Mouse (Mus musculus): Measurements from ENCODE around the gene Rbm6. TPM values are rescaled to one million over a fixed set of nuclear protein-coding genes. Genes with fewer than 3 reads are reported as not detected.
A peak's percentile ranks its signal among the peaks of the same experiment; 100 is the strongest.

The Rbm6 gene
- polyA plus RNA-seq, 1 experiment = 19.0 TPM

GRCm38 (mm10) chr9:107906967-107907800, 34.1 kb upstream of the Rbm6 start:
- H3K4me3 ChIP-seq (replicated peaks; ENCODE audit: extremely low read depth, low read depth, low read length) = peak overlapping the region; percentile 55
- no peak for DNase-seq
- H3K4me1 ChIP-seq (ENCODE audit: control insufficient read depth, insufficient read depth, low read length) = no peaks in the 10 kb centered on the region; the same call in 1 of the 2 replicates
- WGBS = 52% methylated on average over 31 of the region's 31 CpGs
- no peak for TF ChIP-seq CTCF (IDR thresholded peaks at IDR 0.05; ENCODE audit: insufficient read depth, low read length)
- TF ChIP-seq POLR2A (IDR thresholded peaks at IDR 0.05; ENCODE audit: borderline replicate concordance, extremely low read depth, low read depth, low read length) = no peak

- WGBS = 23% methylated on average over 19 of the region's 19 CpGs
- Histone ChIP-seq H3K4me3 (replicated peaks; ENCODE audit: extremely low read depth, low read depth, low read length) (peak within 1 kb of the TSS; percentile 55), H3K4me1 (ENCODE audit: control insufficient read depth, insufficient read depth, low read length) (no peaks in the 10 kb centered on the region; the same call in 1 of the 2 replicates)
- TF ChIP-seq POLR2A (IDR thresholded peaks at IDR 0.05; ENCODE audit: borderline replicate concordance, extremely low read depth, low read depth, low read length) (peak; percentile 37; the same call in 1 of the 2 replicates), CTCF (IDR thresholded peaks at IDR 0.05; ENCODE audit: insufficient read depth, low read length) (no peak)
- peak; percentile 63 for DNase-seq
Observed at GRCm38 (mm10) chr9:107906252-107906966, 33.4 kb upstream of the Rbm6 start, which contains the start of gene Mst1r. TSS of gene Mst1r (plus strand) at chr9:107906873.

GRCm38 (mm10) chr9:107904726-107905125, 31.7 kb upstream of the Rbm6 start:
- Histone ChIP-seq H3K4me1 (ENCODE audit: control insufficient read depth, insufficient read depth, low read length) (no peaks in the 10 kb centered on the region; the same call in 1 of the 2 replicates), H3K4me3 (replicated peaks; ENCODE audit: extremely low read depth, low read depth, low read length) (no peak overlapping the region)
- TF ChIP-seq POLR2A (IDR thresholded peaks at IDR 0.05; ENCODE audit: borderline replicate concordance, extremely low read depth, low read depth, low read length) = no peak
- peak; percentile 96 for TF ChIP-seq CTCF (IDR thresholded peaks at IDR 0.05; ENCODE audit: insufficient read depth, low read length)
- peak; percentile 79 for DNase-seq
- 1% methylated on average over 4 of the region's 4 CpGs for WGBS

- Histone ChIP-seq H3K4me3 (replicated peaks; ENCODE audit: extremely low read depth, low read depth, low read length) (no peak overlapping the region), H3K4me1 (ENCODE audit: control insufficient read depth, insufficient read depth, low read length) (no peaks in the 10 kb centered on the region)
- TF ChIP-seq CTCF (IDR thresholded peaks at IDR 0.05; ENCODE audit: insufficient read depth, low read length) (no peak), POLR2A (IDR thresholded peaks at IDR 0.05; ENCODE audit: borderline replicate concordance, extremely low read depth, low read depth, low read length) (no peak)
- no peak for DNase-seq
- WGBS = 58% methylated on average over 17 of the region's 17 CpGs
Observed at GRCm38 (mm10) chr9:107901627-107901914, 28.5 kb upstream of the Rbm6 start.

GRCm38 (mm10) chr9:107900840-107901626, 28.0 kb upstream of the Rbm6 start:
- WGBS = 51% methylated on average over 44 of the region's 44 CpGs
- H3K4me1 ChIP-seq (ENCODE audit: control insufficient read depth, insufficient read depth, low read length) = no peaks in the 10 kb centered on the region
- H3K4me3 ChIP-seq (replicated peaks; ENCODE audit: extremely low read depth, low read depth, low read length) = no peak overlapping the region
- DNase-seq = peak; percentile 61
- no peak for TF ChIP-seq POLR2A (IDR thresholded peaks at IDR 0.05; ENCODE audit: borderline replicate concordance, extremely low read depth, low read depth, low read length)
- TF ChIP-seq CTCF (IDR thresholded peaks at IDR 0.05; ENCODE audit: insufficient read depth, low read length) = peak; percentile 50; the same call in 1 of the 2 replicates

GRCm38 (mm10) chr9:107899855-107900254, 26.8 kb upstream of the Rbm6 start:
- DNase-seq = no peak
- Histone ChIP-seq H3K4me1 (ENCODE audit: control insufficient read depth, insufficient read depth, low read length) (no peaks in the 10 kb centered on the region), H3K4me3 (replicated peaks; ENCODE audit: extremely low read depth, low read depth, low read length) (no peak overlapping the region)
- 80% methylated on average over 12 of the region's 12 CpGs for WGBS
- TF ChIP-seq CTCF (IDR thresholded peaks at IDR 0.05; ENCODE audit: insufficient read depth, low read length) (no peak), POLR2A (IDR thresholded peaks at IDR 0.05; ENCODE audit: borderline replicate concordance, extremely low read depth, low read depth, low read length) (no peak)

- H3K4me1 ChIP-seq (ENCODE audit: control insufficient read depth, insufficient read depth, low read length) = no peaks in the 10 kb centered on the region
- DNase-seq = no peak
- 89% methylated on average over 10 of the region's 10 CpGs for WGBS
- no peak overlapping the region for H3K4me3 ChIP-seq (replicated peaks; ENCODE audit: extremely low read depth, low read depth, low read length)
- TF ChIP-seq CTCF (IDR thresholded peaks at IDR 0.05; ENCODE audit: insufficient read depth, low read length) (no peak), POLR2A (IDR thresholded peaks at IDR 0.05; ENCODE audit: borderline replicate concordance, extremely low read depth, low read depth, low read length) (no peak)
Observed at GRCm38 (mm10) chr9:107898563-107898962, 25.5 kb upstream of the Rbm6 start.

- peak; percentile 46; the same call in 1 of the 2 replicates for TF ChIP-seq CTCF (IDR thresholded peaks at IDR 0.05; ENCODE audit: insufficient read depth, low read length)
- TF ChIP-seq POLR2A (IDR thresholded peaks at IDR 0.05; ENCODE audit: borderline replicate concordance, extremely low read depth, low read depth, low read length) = no peak
- no peaks in the 10 kb centered on the region for H3K4me1 ChIP-seq (ENCODE audit: control insufficient read depth, insufficient read depth, low read length)
- no peak for DNase-seq
- WGBS = 100% methylated on average over 1 of the region's 1 CpGs
- no peak overlapping the region for H3K4me3 ChIP-seq (replicated peaks; ENCODE audit: extremely low read depth, low read depth, low read length)
Observed at GRCm38 (mm10) chr9:107891023-107891422, 18.0 kb upstream of the Rbm6 start.

GRCm38 (mm10) chr9:107890260-107890659, 17.2 kb upstream of the Rbm6 start:
- DNase-seq = no peak
- WGBS = 74% methylated on average over 6 of the region's 6 CpGs
- TF ChIP-seq POLR2A (IDR thresholded peaks at IDR 0.05; ENCODE audit: borderline replicate concordance, extremely low read depth, low read depth, low read length) (no peak), CTCF (IDR thresholded peaks at IDR 0.05; ENCODE audit: insufficient read depth, low read length) (no peak)
- Histone ChIP-seq H3K4me1 (ENCODE audit: control insufficient read depth, insufficient read depth, low read length) (no peaks in the 10 kb centered on the region), H3K4me3 (replicated peaks; ENCODE audit: extremely low read depth, low read depth, low read length) (no peak overlapping the region)

Data from lung, adult 2 months (tissue).